Mouse (Mus musculus) adrenal gland, postnatal 14 days (tissue): ENCODE data around the gene Olfr1378. TPM values are rescaled to one million over a fixed set of nuclear protein-coding genes. Genes with fewer than 3 reads are reported as not detected.

Experiments
- DNase-seq: peaks from one replicate; pipeline ENCODE4 v3.0.0; 2021; ENCODE audit warnings: mixed read lengths
- long read RNA-seq, 2 experiments: library from polyadenylated mRNA; stranded (forward); transcript quantifications; one replicate each; pipeline ENCODE4 v2.0.0; 2021
- total RNA-seq: library from RNA; stranded (reverse); gene quantifications from 2 replicates; pipeline ENCODE4 v1.2.3, GENCODE M21; 2021

Gene Olfr1378
- not detected in 2 replicates for total RNA-seq
- long read RNA-seq, experiment 1 = 0 reads
- long read RNA-seq, experiment 2 = 0 reads

- DNase-seq = no peak
Measured at GRCm38 (mm10) chr11:50966230-50966629, at the start of gene Olfr1378. TSS of gene Olfr1378 (plus strand) at chr11:50966530.

GRCm38 (mm10) chr11:50930469-50931014 is 35.8 kb upstream of the Olfr1378 start:
- no peak for DNase-seq

DNA sequence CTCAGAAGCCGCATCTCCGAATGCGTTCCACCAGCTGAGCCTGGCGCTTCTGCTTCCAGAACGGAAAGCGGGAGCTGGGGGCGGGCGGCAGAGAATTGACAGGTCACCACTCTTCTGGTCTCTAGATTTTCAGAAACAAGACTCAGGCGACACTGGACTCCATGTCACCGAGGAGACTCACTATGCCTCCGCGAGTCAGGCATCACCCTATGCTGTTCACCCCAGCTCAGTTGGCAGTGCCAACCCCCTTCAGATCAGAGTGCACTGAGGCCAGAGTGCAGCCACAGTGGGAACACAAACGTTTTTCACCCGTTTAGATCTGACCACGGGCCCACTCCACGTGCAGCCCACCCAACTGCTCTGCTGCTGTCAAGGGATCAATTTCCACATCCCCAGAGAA is 35.3 kb upstream of the Olfr1378 start:
- DNase-seq = peak; percentile 31

DNA sequence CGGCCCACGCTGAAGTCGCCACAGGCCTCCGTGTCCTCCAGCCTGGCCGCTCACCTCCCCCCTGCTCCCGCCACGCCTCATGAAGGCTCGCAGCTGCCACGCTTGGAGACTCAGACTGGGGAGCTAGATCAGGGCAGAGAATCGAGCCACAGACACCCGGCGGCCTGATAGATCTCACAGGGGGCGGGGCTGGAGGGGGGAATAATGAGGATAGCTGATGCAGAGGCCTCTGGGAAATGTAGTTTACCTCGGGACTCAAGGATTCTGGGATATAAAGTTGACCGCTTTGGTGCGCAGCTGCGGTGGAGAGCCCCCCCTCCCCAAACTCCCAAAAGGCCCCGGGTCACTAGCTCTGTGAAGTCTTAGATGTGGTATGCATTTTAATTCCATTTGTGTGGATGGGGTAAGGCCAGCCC is 34.9 kb upstream of the Olfr1378 start, which contains the start of gene Zfp354b:
TSS of gene Zfp354b (minus strand) at position 183 of the 416 bp plus-strand sequence.
- DNase-seq = peak; percentile 90

GRCm38 (mm10) chr11:50932040-50932439 is 34.3 kb upstream of the Olfr1378 start:
- no peak for DNase-seq

- DNase-seq = no peak
Measured at GRCm38 (mm10) chr11:50938435-50938834, 27.9 kb upstream of the Olfr1378 start.

DNA sequence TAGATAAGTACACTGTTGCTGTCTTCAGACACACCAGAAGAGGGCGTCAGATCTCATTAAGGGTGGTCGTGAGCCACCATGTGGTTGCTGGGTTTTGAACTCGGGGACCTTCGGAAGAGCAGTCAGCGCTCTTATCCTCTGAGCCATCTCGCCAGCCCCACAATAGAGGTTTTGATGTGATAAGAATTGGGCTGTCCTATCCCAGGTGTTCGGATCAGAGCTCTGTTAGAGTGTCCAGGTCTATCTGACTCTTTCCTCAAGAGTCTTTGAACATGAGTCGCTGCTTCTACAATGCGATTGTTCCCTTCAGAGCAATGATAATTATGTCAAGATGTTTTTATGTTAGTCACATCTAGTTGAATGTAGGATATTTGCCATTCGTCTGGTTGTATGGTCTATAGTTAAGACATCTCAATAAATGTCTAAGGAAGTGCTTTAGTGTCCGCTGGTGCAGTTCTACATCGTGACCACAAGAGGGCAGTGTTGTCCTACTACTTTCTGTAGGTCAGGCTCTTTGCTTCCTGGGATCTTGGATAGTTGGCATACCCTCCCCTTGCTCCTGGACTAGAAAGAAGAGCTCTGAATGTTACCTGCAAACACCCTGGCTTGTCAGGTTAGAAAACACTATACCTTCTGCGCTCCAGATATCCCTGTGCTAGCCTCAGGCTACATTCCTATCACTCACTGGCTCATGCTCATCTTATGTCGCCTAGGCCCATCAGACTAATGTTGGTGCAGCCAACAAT is 26.5 kb upstream of the Olfr1378 start:
- DNase-seq = peak; percentile 59

- no peak for DNase-seq
Measured at GRCm38 (mm10) chr11:50942386-50942785, 23.9 kb upstream of the Olfr1378 start.

- DNase-seq = no peak
Measured at GRCm38 (mm10) chr11:50943506-50943905, 22.8 kb upstream of the Olfr1378 start, which contains the start of gene 4933414I15Rik. TSS of gene 4933414I15Rik (minus strand) at chr11:50943765.

- DNase-seq = peak; percentile 59
Measured at GRCm38 (mm10) chr11:50952290-50952689, 14.0 kb upstream of the Olfr1378 start.

- DNase-seq = no peak
Measured at GRCm38 (mm10) chr11:50953665-50954064, 12.7 kb upstream of the Olfr1378 start, which contains the start of gene Prop1. TSS of gene Prop1 (minus strand) at chr11:50953765.

- no peak for DNase-seq
Measured at GRCm38 (mm10) chr11:50964886-50965285, 1.4 kb upstream of the Olfr1378 start.

GRCm38 (mm10) chr11:50977216-50977615 is 10.9 kb downstream of the Olfr1378 start:
- DNase-seq = peak; percentile 48

DNA sequence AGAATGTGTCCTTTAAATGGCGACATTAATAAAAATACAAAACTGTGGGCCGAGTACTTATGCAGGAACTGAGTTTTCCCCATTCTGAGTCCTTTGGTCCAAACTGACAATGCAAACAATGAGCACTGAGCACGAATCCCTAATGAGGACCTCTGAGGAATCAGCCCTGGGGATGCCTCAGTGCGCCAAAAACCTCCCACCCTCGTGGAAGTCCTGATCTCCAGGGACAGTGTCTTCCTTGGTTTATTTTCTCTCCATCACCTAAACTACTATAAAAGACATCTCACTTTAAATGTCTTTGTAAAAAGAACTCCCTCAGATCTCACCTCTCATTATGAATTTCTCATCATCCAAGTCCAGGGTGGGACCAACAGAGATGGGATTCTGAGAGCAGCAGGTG is 15.3 kb downstream of the Olfr1378 start, which contains the start of gene Olfr1377:
TSS of gene Olfr1377 (plus strand) at position 301 of the 400 bp plus-strand sequence.
- no peak for DNase-seq

- DNase-seq = no peak
Measured at GRCm38 (mm10) chr11:51003296-51003695, 37.0 kb downstream of the Olfr1378 start, which contains the start of gene Olfr51. TSS of gene Olfr51 (plus strand) at chr11:51003596.

DNA sequence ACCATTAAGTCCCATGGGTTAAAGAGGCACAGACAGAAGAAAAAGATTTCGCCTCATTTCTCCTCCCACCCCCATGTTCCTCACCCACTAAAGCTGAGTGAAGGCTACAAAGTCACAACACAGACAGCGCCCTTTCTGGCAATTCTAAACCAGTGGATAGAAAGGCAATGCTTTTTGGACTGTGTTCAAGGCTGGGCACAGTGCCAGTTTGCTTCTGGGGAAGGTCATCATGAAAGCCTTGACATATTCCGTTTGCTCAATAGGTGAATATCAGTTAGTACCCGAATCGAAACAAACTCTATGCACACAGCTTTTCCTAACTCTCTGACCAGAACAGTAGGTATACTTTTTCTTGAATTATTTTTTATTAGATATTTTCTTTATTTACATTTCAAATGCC is 45.5 kb downstream of the Olfr1378 start:
- peak; percentile 93 for DNase-seq

DNA sequence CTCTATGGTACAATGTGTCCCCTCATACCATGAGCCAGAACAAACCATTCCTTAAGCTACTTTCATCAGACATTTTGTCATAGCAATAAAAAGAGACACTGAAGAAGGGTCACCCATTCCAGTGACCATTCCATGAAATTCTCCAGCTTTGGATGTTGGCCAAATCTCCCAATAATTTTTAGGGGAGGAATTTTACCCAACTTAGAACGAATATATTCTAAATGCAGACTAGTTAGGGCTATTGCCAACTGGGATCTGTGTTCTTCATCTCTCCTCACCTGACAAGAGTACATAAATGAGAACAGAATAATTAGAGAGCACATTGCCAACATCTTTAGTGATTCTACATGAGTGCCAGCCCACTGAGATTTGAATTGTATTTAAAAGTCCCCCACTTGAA is 47.6 kb downstream of the Olfr1378 start, which contains the start of gene Olfr54:
TSS of gene Olfr54 (plus strand) at position 301 of the 400 bp plus-strand sequence.
- DNase-seq = no peak

DNA sequence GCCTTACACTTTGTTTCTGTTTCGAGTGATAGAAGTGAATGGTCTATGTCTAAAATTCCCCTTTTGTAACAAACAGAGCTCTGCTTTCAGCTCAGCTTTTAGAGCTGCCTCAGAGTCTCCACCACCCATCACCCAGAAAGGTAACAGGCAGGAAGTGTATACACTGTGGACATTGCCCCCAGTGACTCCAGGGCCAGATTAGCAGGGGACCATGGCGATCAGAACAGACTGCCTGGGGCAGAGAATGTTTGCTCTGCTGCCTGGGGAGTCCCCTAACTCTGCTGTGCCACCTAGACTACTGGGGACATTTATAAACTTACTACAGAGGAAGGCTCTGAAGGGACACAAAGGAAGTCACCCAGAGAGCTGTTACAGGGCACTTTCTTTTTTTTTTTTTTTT is 50.0 kb downstream of the Olfr1378 start:
- DNase-seq = no peak

Other genes with a start within 250 kb of the Olfr1378 start
- 5.2 and 9.8 TPM in 2 replicates for gene Zfp354c, start 138.8 kb upstream of the Olfr1378 start, total RNA-seq
- gene Zfp879, start 125.0 kb upstream of the Olfr1378 start, total RNA-seq = 0.79 and 0.82 TPM in 2 replicates
- gene Grm6, start 115.8 kb upstream of the Olfr1378 start, total RNA-seq = 0.07 and 1.1 TPM in 2 replicates
- 2.5 and 3.0 TPM in 2 replicates for gene Zfp454, start 78.9 kb upstream of the Olfr1378 start, total RNA-seq
- gene Zfp2, start 50.4 kb upstream of the Olfr1378 start, total RNA-seq = 5.0 and 6.0 TPM in 2 replicates
- gene Zfp354b, start 34.9 kb upstream of the Olfr1378 start, total RNA-seq = 2.1 and 2.9 TPM in 2 replicates
- gene 4933414I15Rik, start 22.8 kb upstream of the Olfr1378 start, total RNA-seq = not detected in 2 replicates
- not detected in 2 replicates for gene Prop1, start 12.8 kb upstream of the Olfr1378 start, total RNA-seq
- gene Olfr1377, start 15.4 kb downstream of the Olfr1378 start, total RNA-seq = not detected in 2 replicates
- gene Olfr51, start 37.1 kb downstream of the Olfr1378 start, total RNA-seq = not detected in 2 replicates
- 0.38 and 0.48 TPM in 2 replicates for gene Olfr54, start 47.7 kb downstream of the Olfr1378 start, total RNA-seq
- not detected in 2 replicates for gene Olfr1375, start 81.6 kb downstream of the Olfr1378 start, total RNA-seq
- gene Zfp354a, start 92.7 kb downstream of the Olfr1378 start, total RNA-seq = 6.2 and 8.6 TPM in 2 replicates